Mouse (Mus musculus): ENCODE measurements around the gene Tead3.
A peak's percentile ranks its signal among the peaks of the same experiment; 100 is the strongest.
"Not testable (repeated sequence)": the region's sequence is repeated elsewhere in the genome, so short reads cannot be mapped to it uniquely, and the experiment has no call there.

Gene Tead3

GRCm38 (mm10) chr17:28329503-28330231 lies 20.9 kb downstream of the Tead3 start:
- DNase-seq = no peak

GRCm38 (mm10) chr17:28328946-28329345 lies 21.7 kb downstream of the Tead3 start:
- DNase-seq = no peak

GRCm38 (mm10) chr17:28328366-28328928 lies 22.2 kb downstream of the Tead3 start, which contains the start of gene Rpl10a:
Gene Rpl10a, plus strand, starts transcription at chr17:28328471.
- DNase-seq = peak; percentile 96 to 97

GRCm38 (mm10) chr17:28327673-28328325 lies 22.8 kb downstream of the Tead3 start:
- DNase-seq = no peak

GRCm38 (mm10) chr17:28326951-28327350 lies 23.7 kb downstream of the Tead3 start:
- no peak for DNase-seq

GRCm38 (mm10) chr17:28325751-28326150 lies 24.9 kb downstream of the Tead3 start:
- no peak for DNase-seq

GRCm38 (mm10) chr17:28324416-28324815 lies 26.2 kb downstream of the Tead3 start:
- not testable (repeated sequence) for DNase-seq

GRCm38 (mm10) chr17:28323786-28324185 lies 26.8 kb downstream of the Tead3 start:
- DNase-seq = no peak

- no peak for DNase-seq
Measured at GRCm38 (mm10) chr17:28321700-28322099, 28.9 kb downstream of the Tead3 start.

GRCm38 (mm10) chr17:28317725-28318124 lies 32.9 kb downstream of the Tead3 start:
- DNase-seq = no peak

- DNase-seq = no peak
Measured at GRCm38 (mm10) chr17:28317091-28317490, 33.5 kb downstream of the Tead3 start.

GRCm38 (mm10) chr17:28316476-28316875 lies 34.1 kb downstream of the Tead3 start:
- DNase-seq = no peak

GRCm38 (mm10) chr17:28315611-28316160 lies 34.9 kb downstream of the Tead3 start:
- no peak for DNase-seq

GRCm38 (mm10) chr17:28313880-28314225 lies 36.8 kb downstream of the Tead3 start:
- no peak for DNase-seq

- DNase-seq = peak; percentile 94 to 95
Measured at GRCm38 (mm10) chr17:28313212-28313879, 37.3 kb downstream of the Tead3 start, which contains the start of gene Fance. Gene Fance, plus strand, starts transcription at chr17:28313519.

GRCm38 (mm10) chr17:28312232-28313211 lies 38.1 kb downstream of the Tead3 start:
- peak; percentile 65 to 69 for DNase-seq

GRCm38 (mm10) chr17:28311366-28312132 lies 39.1 kb downstream of the Tead3 start:
- no peak for DNase-seq

- DNase-seq = no peak
Measured at GRCm38 (mm10) chr17:28310831-28311230, 39.8 kb downstream of the Tead3 start.

- DNase-seq = peak; percentile 89
Measured at GRCm38 (mm10) chr17:28308297-28309195, 42.1 kb downstream of the Tead3 start.

- no peak for DNase-seq
Measured at GRCm38 (mm10) chr17:28305172-28305571, 45.4 kb downstream of the Tead3 start.

Measured in B cell, adult 2 months (primary cell).